Mouse (Mus musculus): ENCODE measurements around the gene Cmklr1. TPM values are rescaled to one million over a fixed set of nuclear protein-coding genes. Genes with fewer than 3 reads are reported as not detected.
"Not testable (repeated sequence)": the region's sequence is repeated elsewhere in the genome, so short reads cannot be mapped to it uniquely, and the experiment has no call there.

The Cmklr1 gene
- total RNA-seq, 2 experiments from 2014 or later = 18.1 to 39.3 TPM

GRCm38 (mm10) chr5:113590010-113590640 is 60.1 kb downstream of the Cmklr1 start:
- no peak for DNase-seq (ENCODE audit: low spot score in 2 of 2)

GRCm38 (mm10) chr5:113586458-113586849 is 63.8 kb downstream of the Cmklr1 start:
- DNase-seq (ENCODE audit: low spot score in 2 of 2) = not testable (repeated sequence)

GRCm38 (mm10) chr5:113585619-113586457 is 64.4 kb downstream of the Cmklr1 start:
- not testable (repeated sequence) for DNase-seq (ENCODE audit: low spot score in 2 of 2)

- DNase-seq (ENCODE audit: low spot score in 2 of 2) = no peak
Measured at GRCm38 (mm10) chr5:113584439-113584838, 65.8 kb downstream of the Cmklr1 start.

- no peak for DNase-seq (ENCODE audit: low spot score in 2 of 2)
Measured at GRCm38 (mm10) chr5:113583424-113584162, 66.6 kb downstream of the Cmklr1 start.

GRCm38 (mm10) chr5:113580801-113581200 is 69.4 kb downstream of the Cmklr1 start:
- no peak for DNase-seq (ENCODE audit: low spot score in 2 of 2)

- no peak for DNase-seq (ENCODE audit: low spot score in 2 of 2)
Measured at GRCm38 (mm10) chr5:113580248-113580647, 70.0 kb downstream of the Cmklr1 start.

- DNase-seq (ENCODE audit: low spot score in 2 of 2) = no peak
Measured at GRCm38 (mm10) chr5:113579128-113579527, 71.1 kb downstream of the Cmklr1 start.

GRCm38 (mm10) chr5:113578428-113578827 is 71.8 kb downstream of the Cmklr1 start:
- DNase-seq (ENCODE audit: low spot score in 2 of 2) = no peak

GRCm38 (mm10) chr5:113577555-113577954 is 72.7 kb downstream of the Cmklr1 start:
- no peak for DNase-seq (ENCODE audit: low spot score in 2 of 2)

GRCm38 (mm10) chr5:113570056-113570717 is 80.0 kb downstream of the Cmklr1 start:
- DNase-seq (ENCODE audit: low spot score in 2 of 2) = no peak

- no peak for DNase-seq (ENCODE audit: low spot score in 2 of 2)
Measured at GRCm38 (mm10) chr5:113565858-113566257, 84.4 kb downstream of the Cmklr1 start.

- DNase-seq (ENCODE audit: low spot score in 2 of 2) = no peak
Measured at GRCm38 (mm10) chr5:113565101-113565854, 84.9 kb downstream of the Cmklr1 start.

GRCm38 (mm10) chr5:113564463-113564862 is 85.8 kb downstream of the Cmklr1 start:
- DNase-seq (ENCODE audit: low spot score in 2 of 2) = no peak

Other genes starting within 250 kb of the Cmklr1 start
- 1 to 10 TPM; 4.4 to 8.5 TPM for gene Wscd2, start 160.1 kb downstream of the Cmklr1 start, total RNA-seq (2021)
- not detected for gene 1700069L16Rik, start 74.3 kb upstream of the Cmklr1 start, total RNA-seq (2021)
- 10 to 100 TPM; 10.3 to 10.8 TPM for gene Ficd, start 85.4 kb upstream of the Cmklr1 start, total RNA-seq (2021)
- gene Sart3, start 122.1 kb upstream of the Cmklr1 start, total RNA-seq (2021) = 10 to 100 TPM; 28.4 to 33.7 TPM
- gene Iscu, start 122.3 kb upstream of the Cmklr1 start, total RNA-seq (2021) = 1,000 to 10,000 TPM in 1 of 2 experiments, 100 to 1,000 TPM in 1; 455 to 1,089 TPM
- 10 to 100 TPM in 1 of 2 experiments, 1 to 10 TPM in 1; 6.8 to 12.3 TPM for gene Tmem119, start 150.1 kb upstream of the Cmklr1 start, total RNA-seq (2021)
- 10 to 100 TPM in 1 of 2 experiments, 1 to 10 TPM in 1; 4.5 to 10.0 TPM for gene Selplg, start 182.2 kb upstream of the Cmklr1 start, total RNA-seq (2021)